Mouse (Mus musculus): ENCODE data around the gene Gm20683. TPM values are rescaled to one million over a fixed set of nuclear protein-coding genes. Genes with fewer than 3 reads are reported as not detected.

Gm20683 gene
- polyA plus RNA-seq, 1 experiment from 2014 or later, result 2.6 TPM

GRCm38 (mm10) chr17:25860832-25861703 is 19.5 kb upstream of the Gm20683 start, which contains the start of gene Wdr90:
Wdr90 (minus strand) TSS chr17:25861501.
- ATAC-seq (ENCODE audit: low FRiP score, low TSS enrichment), result peak; percentile 91
- H3K4me1 ChIP-seq (ENCODE audit: control insufficient read depth, insufficient read depth, low read length), result peaks cover 15% of the 10 kb centered on the region
- H3K27ac ChIP-seq (ENCODE audit: low read depth, low read length), result peak within 1 kb of the TSS; percentile 83
- WGBS, result 4% methylated on average over 62 of the region's 65 CpGs
- H3K9me3 ChIP-seq (ENCODE audit: control insufficient read depth, low read length), result no peaks in the 10 kb centered on the region
- peak within 1 kb of the TSS; percentile 87 for H3K9ac ChIP-seq (ENCODE audit: low read depth, low read length)
- H3K27me3 ChIP-seq (ENCODE audit: control insufficient read depth, insufficient read depth, low read length), result no peaks in the 10 kb centered on the region
- H3K4me3 ChIP-seq (ENCODE audit: low read length), result peak within 1 kb of the TSS; percentile 72
- H3K36me3 ChIP-seq (ENCODE audit: control insufficient read depth, insufficient read depth, low read length), result peaks cover 4% of the 10 kb centered on the region; the same call in 1 of the 2 replicates
- H3K4me2 ChIP-seq (replicated peaks; ENCODE audit: low read depth, low read length), result peak within 1 kb of the TSS; percentile 94

- H3K27ac ChIP-seq (ENCODE audit: low read depth, low read length), result no peak overlapping the region
- H3K4me2 ChIP-seq (replicated peaks; ENCODE audit: low read depth, low read length), result peak overlapping the region; percentile 94
- H3K27me3 ChIP-seq (ENCODE audit: control insufficient read depth, insufficient read depth, low read length), result no peaks in the 10 kb centered on the region
- WGBS, result 89% methylated on average over 6 of the region's 6 CpGs
- H3K4me1 ChIP-seq (ENCODE audit: control insufficient read depth, insufficient read depth, low read length), result peaks cover 15% of the 10 kb centered on the region
- no peaks in the 10 kb centered on the region for H3K9me3 ChIP-seq (ENCODE audit: control insufficient read depth, low read length)
- peak overlapping the region; percentile 87; the same call in 1 of the 2 replicates for H3K9ac ChIP-seq (ENCODE audit: low read depth, low read length)
- ATAC-seq (ENCODE audit: low FRiP score, low TSS enrichment), result no peak
- peaks cover 5% of the 10 kb centered on the region; the same call in 1 of the 2 replicates for H3K36me3 ChIP-seq (ENCODE audit: control insufficient read depth, insufficient read depth, low read length)
- peak overlapping the region; percentile 72 for H3K4me3 ChIP-seq (ENCODE audit: low read length)
Measured at GRCm38 (mm10) chr17:25860229-25860628, 18.7 kb upstream of the Gm20683 start.

GRCm38 (mm10) chr17:25844396-25844901 is 2.9 kb upstream of the Gm20683 start, which contains the start of gene Rhot2:
Rhot2 (minus strand) TSS chr17:25844851.
- ATAC-seq (ENCODE audit: low FRiP score, low TSS enrichment), result peak; percentile 92
- no peaks in the 10 kb centered on the region for H3K9me3 ChIP-seq (ENCODE audit: control insufficient read depth, low read length)
- no peaks in the 10 kb centered on the region for H3K27me3 ChIP-seq (ENCODE audit: control insufficient read depth, insufficient read depth, low read length)
- H3K36me3 ChIP-seq (ENCODE audit: control insufficient read depth, insufficient read depth, low read length), result peaks cover 56% of the 10 kb centered on the region
- peak within 1 kb of the TSS; percentile 90 for H3K4me3 ChIP-seq (ENCODE audit: low read length)
- peak within 1 kb of the TSS; percentile 91 for H3K4me2 ChIP-seq (replicated peaks; ENCODE audit: low read depth, low read length)
- peak within 1 kb of the TSS; percentile 79; the same call in 1 of the 2 replicates for H3K27ac ChIP-seq (ENCODE audit: low read depth, low read length)
- H3K4me1 ChIP-seq (ENCODE audit: control insufficient read depth, insufficient read depth, low read length), result peaks cover 8% of the 10 kb centered on the region
- under 1% methylated on average over 21 of the region's 21 CpGs for WGBS
- H3K9ac ChIP-seq (ENCODE audit: low read depth, low read length), result peak within 1 kb of the TSS; percentile 87

GRCm38 (mm10) chr17:25843636-25844395 is 2.3 kb upstream of the Gm20683 start:
- Histone ChIP-seq H3K27ac (ENCODE audit: low read depth, low read length) (peak overlapping the region; percentile 79; the same call in 1 of the 2 replicates), H3K27me3 (ENCODE audit: control insufficient read depth, insufficient read depth, low read length) (no peaks in the 10 kb centered on the region), H3K9ac (ENCODE audit: low read depth, low read length) (peak overlapping the region; percentile 87), H3K4me1 (ENCODE audit: control insufficient read depth, insufficient read depth, low read length) (peaks cover 8% of the 10 kb centered on the region), H3K4me2 (replicated peaks; ENCODE audit: low read depth, low read length) (peak overlapping the region; percentile 91), H3K4me3 (ENCODE audit: low read length) (peak overlapping the region; percentile 90), H3K36me3 (ENCODE audit: control insufficient read depth, insufficient read depth, low read length) (peaks cover 56% of the 10 kb centered on the region), H3K9me3 (ENCODE audit: control insufficient read depth, low read length) (no peaks in the 10 kb centered on the region)
- WGBS, result 3% methylated on average over 34 of the region's 38 CpGs
- ATAC-seq (ENCODE audit: low FRiP score, low TSS enrichment), result no peak

GRCm38 (mm10) chr17:25843122-25843521 is 1.6 kb upstream of the Gm20683 start:
- Histone ChIP-seq H3K36me3 (ENCODE audit: control insufficient read depth, insufficient read depth, low read length) (peaks cover 52% of the 10 kb centered on the region), H3K4me1 (ENCODE audit: control insufficient read depth, insufficient read depth, low read length) (peaks cover 8% of the 10 kb centered on the region), H3K4me2 (replicated peaks; ENCODE audit: low read depth, low read length) (peak overlapping the region; percentile 91), H3K9ac (ENCODE audit: low read depth, low read length) (peak overlapping the region; percentile 87; the same call in 1 of the 2 replicates), H3K27me3 (ENCODE audit: control insufficient read depth, insufficient read depth, low read length) (no peaks in the 10 kb centered on the region), H3K4me3 (ENCODE audit: low read length) (peak overlapping the region; percentile 90; the same call in 1 of the 2 replicates), H3K9me3 (ENCODE audit: control insufficient read depth, low read length) (no peaks in the 10 kb centered on the region), H3K27ac (ENCODE audit: low read depth, low read length) (no peak overlapping the region)
- 92% methylated on average over 4 of the region's 4 CpGs for WGBS
- ATAC-seq (ENCODE audit: low FRiP score, low TSS enrichment), result no peak

- no peak for ATAC-seq (ENCODE audit: low FRiP score, low TSS enrichment)
- H3K4me1 ChIP-seq (ENCODE audit: control insufficient read depth, insufficient read depth, low read length), result peaks cover 14% of the 10 kb centered on the region
- no peak overlapping the region for H3K9ac ChIP-seq (ENCODE audit: low read depth, low read length)
- H3K4me3 ChIP-seq (ENCODE audit: low read length), result no peak overlapping the region
- H3K27me3 ChIP-seq (ENCODE audit: control insufficient read depth, insufficient read depth, low read length), result no peaks in the 10 kb centered on the region
- H3K4me2 ChIP-seq (replicated peaks; ENCODE audit: low read depth, low read length), result no peak overlapping the region
- peaks cover 53% of the 10 kb centered on the region for H3K36me3 ChIP-seq (ENCODE audit: control insufficient read depth, insufficient read depth, low read length)
- no peaks in the 10 kb centered on the region for H3K9me3 ChIP-seq (ENCODE audit: control insufficient read depth, low read length)
- 88% methylated on average over 3 of the region's 3 CpGs for WGBS
- no peak overlapping the region for H3K27ac ChIP-seq (ENCODE audit: low read depth, low read length)
Measured at GRCm38 (mm10) chr17:25842509-25842908, 946 bp upstream of the Gm20683 start.

GRCm38 (mm10) chr17:25840519-25840918 is 1.0 kb downstream of the Gm20683 start:
- Histone ChIP-seq H3K4me1 (ENCODE audit: control insufficient read depth, insufficient read depth, low read length) (peaks cover 30% of the 10 kb centered on the region), H3K27me3 (ENCODE audit: control insufficient read depth, insufficient read depth, low read length) (no peaks in the 10 kb centered on the region), H3K27ac (ENCODE audit: low read depth, low read length) (no peak overlapping the region), H3K4me2 (replicated peaks; ENCODE audit: low read depth, low read length) (no peak overlapping the region), H3K4me3 (ENCODE audit: low read length) (no peak overlapping the region), H3K36me3 (ENCODE audit: control insufficient read depth, insufficient read depth, low read length) (peaks cover 48% of the 10 kb centered on the region), H3K9ac (ENCODE audit: low read depth, low read length) (no peak overlapping the region), H3K9me3 (ENCODE audit: control insufficient read depth, low read length) (no peaks in the 10 kb centered on the region)
- 93% methylated on average over 6 of the region's 6 CpGs for WGBS
- no peak for ATAC-seq (ENCODE audit: low FRiP score, low TSS enrichment)

- Histone ChIP-seq H3K27ac (ENCODE audit: low read depth, low read length) (no peak overlapping the region), H3K27me3 (ENCODE audit: control insufficient read depth, insufficient read depth, low read length) (no peaks in the 10 kb centered on the region), H3K9ac (ENCODE audit: low read depth, low read length) (peak overlapping the region; percentile 34; the same call in 1 of the 2 replicates), H3K4me1 (ENCODE audit: control insufficient read depth, insufficient read depth, low read length) (peaks cover 38% of the 10 kb centered on the region), H3K4me2 (replicated peaks; ENCODE audit: low read depth, low read length) (no peak overlapping the region), H3K4me3 (ENCODE audit: low read length) (no peak overlapping the region), H3K36me3 (ENCODE audit: control insufficient read depth, insufficient read depth, low read length) (peaks cover 54% of the 10 kb centered on the region), H3K9me3 (ENCODE audit: control insufficient read depth, low read length) (no peaks in the 10 kb centered on the region)
- no peak for ATAC-seq (ENCODE audit: low FRiP score, low TSS enrichment)
- 82% methylated on average over 14 of the region's 14 CpGs for WGBS
Measured at GRCm38 (mm10) chr17:25839455-25840235, 1.9 kb downstream of the Gm20683 start.
